Mouse (Mus musculus): ENCODE results near the gene Gsx2. TPM values are rescaled to one million over a fixed set of nuclear protein-coding genes. Genes with fewer than 3 reads are reported as not detected.

Gsx2 gene
- polyA plus RNA-seq, 1 experiment from 2014 or later = not detected

DNA sequence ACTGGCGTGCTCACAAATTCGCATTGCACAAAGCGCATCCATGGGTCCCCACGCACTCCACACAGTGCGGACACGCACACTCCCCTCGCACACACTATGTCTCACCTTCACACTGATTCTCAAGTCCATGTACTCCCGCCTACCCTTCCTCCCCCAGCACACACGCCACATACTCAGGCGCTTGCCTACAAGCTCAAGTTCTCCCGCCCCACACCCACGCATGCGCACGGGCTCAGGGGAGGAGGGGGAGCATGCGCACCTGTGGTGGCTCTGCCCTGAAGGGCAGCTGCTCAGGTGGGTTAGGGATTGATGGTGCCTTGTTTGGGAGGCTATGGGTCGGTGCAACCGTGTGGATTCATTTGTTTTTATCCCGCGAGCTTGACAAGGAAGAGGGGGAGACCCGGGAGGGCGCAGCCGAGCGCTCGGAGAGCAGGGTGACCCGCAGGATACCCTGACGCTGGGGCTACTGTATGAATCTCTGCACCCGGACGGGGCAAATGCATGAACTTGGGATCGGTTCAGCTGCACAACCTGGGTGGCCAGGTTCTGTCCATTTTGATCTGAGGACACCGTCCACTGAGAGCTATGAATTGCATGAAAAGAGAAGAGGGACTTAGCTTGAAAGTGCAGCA lies 8.2 kb upstream of the Gsx2 start:
- peak overlapping the region; percentile 44 for H3K4me3 ChIP-seq
- H3K27ac ChIP-seq = no peak overlapping the region
- H3K4me1 ChIP-seq = peaks cover 24% of the 10 kb centered on the region
- H3K9ac ChIP-seq = peak overlapping the region; percentile 10; the same call in 1 of the 2 replicates
- H3K27me3 ChIP-seq = peaks cover 60% of the 10 kb centered on the region
- ATAC-seq (ENCODE audit: insufficient number of reproducible peaks, low FRiP score, low TSS enrichment, low read depth) = 0 out of 2 replicates have a peak, but pooled peaks have one; percentile 35
- 1% methylated on average over 30 of the region's 30 CpGs for WGBS
- peak overlapping the region; percentile 83 for H3K4me2 ChIP-seq
- no peaks in the 10 kb centered on the region for H3K36me3 ChIP-seq
- no peaks in the 10 kb centered on the region for H3K9me3 ChIP-seq

DNA sequence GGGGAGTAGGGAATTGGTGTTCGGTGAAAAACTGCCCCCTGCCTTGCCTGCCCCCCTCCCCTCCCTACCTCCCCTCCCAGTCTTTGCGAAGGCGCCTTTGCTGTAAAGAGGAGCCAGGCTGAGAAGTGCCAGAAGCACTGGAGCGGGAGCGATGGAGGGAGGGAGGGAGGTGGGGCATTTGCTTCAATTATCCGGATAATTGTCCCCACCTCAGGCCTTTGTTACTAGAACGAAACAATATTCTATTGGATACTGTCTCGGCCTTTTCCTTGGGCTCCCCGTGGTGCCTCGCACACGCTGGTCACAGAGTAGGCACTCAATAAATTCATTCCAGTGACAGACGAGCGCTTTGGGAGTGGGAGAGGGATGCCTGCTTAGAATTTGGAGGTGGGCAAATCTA lies 5.3 kb upstream of the Gsx2 start:
- no peaks in the 10 kb centered on the region for H3K9me3 ChIP-seq
- H3K9ac ChIP-seq = no peak overlapping the region
- 7% methylated on average over 12 of the region's 13 CpGs for WGBS
- H3K27ac ChIP-seq = no peak overlapping the region
- no peak for ATAC-seq (ENCODE audit: insufficient number of reproducible peaks, low FRiP score, low TSS enrichment, low read depth)
- no peaks in the 10 kb centered on the region for H3K36me3 ChIP-seq
- H3K27me3 ChIP-seq = peaks cover 85% of the 10 kb centered on the region
- H3K4me3 ChIP-seq = no peak overlapping the region
- peaks cover 24% of the 10 kb centered on the region for H3K4me1 ChIP-seq
- peak overlapping the region; percentile 12; the same call in 1 of the 2 replicates for H3K4me2 ChIP-seq

DNA sequence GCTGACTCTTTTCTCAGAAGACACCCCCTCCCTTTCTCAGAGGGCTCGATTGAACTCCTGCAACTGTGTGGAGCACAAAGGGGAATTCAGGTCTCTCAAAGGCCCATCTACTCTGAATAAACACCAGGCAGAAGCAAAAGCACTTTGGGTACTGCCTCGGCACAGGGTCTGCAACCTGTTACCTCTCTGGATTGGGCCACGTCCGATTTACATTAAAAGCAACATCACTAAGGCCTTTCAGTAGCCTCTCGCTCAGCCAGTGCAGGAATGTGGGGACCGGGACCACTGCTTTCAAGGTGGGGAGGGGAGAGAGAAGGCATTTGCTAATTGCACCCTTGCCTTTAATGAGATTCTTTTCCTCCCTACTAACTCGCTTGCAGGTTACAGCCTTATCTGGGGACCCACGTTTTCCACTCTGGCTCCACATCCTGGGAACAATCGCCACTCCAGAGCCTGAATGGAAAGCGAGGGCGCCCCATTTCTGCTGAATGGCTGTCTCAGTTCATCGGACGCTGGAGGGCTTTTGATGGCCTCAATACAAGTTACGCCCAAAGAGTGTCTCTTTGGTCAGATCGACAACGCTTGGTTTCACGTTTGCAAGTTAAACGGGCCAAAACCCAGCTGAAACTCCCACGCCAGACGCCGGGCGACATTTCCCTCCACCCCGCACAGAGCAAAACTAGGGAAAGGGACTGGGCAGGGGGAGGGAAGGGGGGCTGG lies 4.6 kb upstream of the Gsx2 start:
- H3K27ac ChIP-seq = no peak overlapping the region
- no peak overlapping the region for H3K4me2 ChIP-seq
- peaks cover 31% of the 10 kb centered on the region for H3K4me1 ChIP-seq
- H3K27me3 ChIP-seq = peaks cover 92% of the 10 kb centered on the region
- H3K4me3 ChIP-seq = peak overlapping the region; percentile 11; the same call in 1 of the 2 replicates
- H3K9ac ChIP-seq = no peak overlapping the region
- H3K36me3 ChIP-seq = no peaks in the 10 kb centered on the region
- no peak for ATAC-seq (ENCODE audit: insufficient number of reproducible peaks, low FRiP score, low TSS enrichment, low read depth)
- H3K9me3 ChIP-seq = no peaks in the 10 kb centered on the region
- 4% methylated on average over 23 of the region's 23 CpGs for WGBS

DNA sequence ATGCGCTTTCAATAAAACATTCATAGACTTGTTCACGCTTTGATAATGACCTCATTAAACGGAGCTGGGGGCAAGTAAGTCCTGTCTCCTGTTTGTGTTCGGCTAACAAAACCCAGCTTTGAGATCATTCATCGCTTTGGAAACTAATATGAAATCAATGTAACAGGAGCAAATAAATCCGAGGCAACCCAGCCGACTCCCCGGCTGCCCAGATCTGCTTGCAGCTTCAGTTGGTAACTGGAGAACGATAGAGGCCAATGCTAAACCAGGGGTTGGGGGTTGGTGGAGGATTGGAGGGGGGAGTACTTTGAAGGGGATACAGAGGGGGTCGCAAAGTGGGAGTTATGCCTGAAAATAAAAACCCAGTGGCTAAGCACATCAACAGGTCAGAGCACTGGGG lies 3.5 kb upstream of the Gsx2 start:
- peaks cover 32% of the 10 kb centered on the region for H3K4me1 ChIP-seq
- H3K9me3 ChIP-seq = no peaks in the 10 kb centered on the region
- H3K9ac ChIP-seq = no peak overlapping the region
- H3K36me3 ChIP-seq = no peaks in the 10 kb centered on the region
- WGBS = 2% methylated on average over 10 of the region's 10 CpGs
- no peak overlapping the region for H3K27ac ChIP-seq
- no peak for ATAC-seq (ENCODE audit: insufficient number of reproducible peaks, low FRiP score, low TSS enrichment, low read depth)
- H3K4me3 ChIP-seq = no peak overlapping the region
- no peak overlapping the region for H3K4me2 ChIP-seq
- H3K27me3 ChIP-seq = peaks cover 98% of the 10 kb centered on the region

DNA sequence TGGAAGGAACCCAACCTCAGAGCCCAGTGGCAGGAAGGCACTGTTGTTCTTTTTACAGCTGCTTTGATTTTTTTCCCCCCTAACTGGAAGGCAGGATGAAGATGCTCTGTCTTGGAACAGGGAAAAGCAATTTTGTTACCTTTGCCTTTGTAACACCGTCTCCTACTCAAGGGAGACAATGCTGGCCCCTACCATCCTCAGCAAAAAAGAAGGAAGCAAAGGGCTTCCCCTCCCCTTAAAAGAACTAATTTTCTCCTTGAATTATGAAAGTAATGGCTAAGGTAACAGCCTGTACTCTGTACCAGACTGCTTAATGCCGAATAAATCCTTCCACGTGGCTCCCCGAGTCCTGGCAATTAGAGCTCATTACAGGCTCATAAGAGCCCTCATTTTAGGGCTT lies 2.9 kb upstream of the Gsx2 start:
- WGBS = 7% methylated on average over 4 of the region's 4 CpGs
- no peak for ATAC-seq (ENCODE audit: insufficient number of reproducible peaks, low FRiP score, low TSS enrichment, low read depth)
- Histone ChIP-seq H3K9me3 (no peaks in the 10 kb centered on the region), H3K4me2 (no peak overlapping the region), H3K4me1 (peaks cover 26% of the 10 kb centered on the region), H3K4me3 (no peak overlapping the region), H3K27me3 (peaks cover 97% of the 10 kb centered on the region), H3K27ac (no peak overlapping the region), H3K36me3 (no peaks in the 10 kb centered on the region), H3K9ac (no peak overlapping the region)

DNA sequence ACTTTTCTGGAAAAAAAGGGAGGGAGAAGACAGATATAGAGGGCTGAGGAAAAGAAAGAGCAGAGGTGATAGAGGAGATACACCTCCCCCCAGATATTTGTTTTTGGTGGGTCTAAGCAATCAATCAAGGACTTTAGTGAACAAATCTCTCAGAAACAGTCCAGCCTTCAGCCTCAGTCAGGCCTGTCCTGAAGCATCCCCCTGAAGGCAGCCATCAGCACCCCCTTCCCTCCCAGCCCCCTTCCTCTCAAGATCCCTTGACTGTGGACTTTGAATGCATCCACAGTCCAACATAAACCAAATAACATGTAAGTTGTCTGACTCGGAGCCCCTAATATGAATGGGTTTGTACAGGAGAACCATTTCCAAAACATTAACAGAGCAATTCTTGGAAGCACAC lies 2.2 kb upstream of the Gsx2 start:
- Histone ChIP-seq H3K4me3 (no peak overlapping the region), H3K9ac (no peak overlapping the region), H3K4me1 (peaks cover 26% of the 10 kb centered on the region), H3K27me3 (peaks cover 96% of the 10 kb centered on the region), H3K27ac (no peak overlapping the region), H3K4me2 (no peak overlapping the region), H3K36me3 (no peaks in the 10 kb centered on the region), H3K9me3 (no peaks in the 10 kb centered on the region)
- no peak for ATAC-seq (ENCODE audit: insufficient number of reproducible peaks, low FRiP score, low TSS enrichment, low read depth)
- 28% methylated on average over 1 of the region's 1 CpGs for WGBS

DNA sequence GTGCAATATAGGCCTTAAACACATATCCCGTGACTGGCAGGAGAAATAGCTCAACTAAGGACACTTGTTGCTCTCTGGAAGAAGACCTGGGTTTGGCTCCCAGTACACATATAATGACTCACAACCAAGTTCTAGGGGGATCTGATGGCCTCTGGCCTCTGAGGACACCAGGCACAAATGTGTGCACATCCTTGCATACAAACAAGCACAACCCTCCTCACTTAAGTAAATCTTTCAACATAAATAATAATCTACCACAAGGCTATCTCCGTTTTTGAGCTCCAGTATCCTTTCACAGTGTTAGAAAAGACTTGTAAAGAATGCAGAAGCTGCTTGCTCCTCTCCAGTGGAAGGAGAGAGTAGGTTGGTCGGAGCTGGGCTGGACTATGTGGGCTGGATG lies 1.7 kb upstream of the Gsx2 start:
- Histone ChIP-seq H3K27me3 (peaks cover 96% of the 10 kb centered on the region), H3K4me1 (peaks cover 26% of the 10 kb centered on the region), H3K4me2 (no peak overlapping the region), H3K27ac (no peak overlapping the region), H3K4me3 (no peak overlapping the region), H3K9ac (no peak overlapping the region), H3K9me3 (no peaks in the 10 kb centered on the region), H3K36me3 (no peaks in the 10 kb centered on the region)
- WGBS = 26% methylated on average over 3 of the region's 3 CpGs
- ATAC-seq (ENCODE audit: insufficient number of reproducible peaks, low FRiP score, low TSS enrichment, low read depth) = no peak

DNA sequence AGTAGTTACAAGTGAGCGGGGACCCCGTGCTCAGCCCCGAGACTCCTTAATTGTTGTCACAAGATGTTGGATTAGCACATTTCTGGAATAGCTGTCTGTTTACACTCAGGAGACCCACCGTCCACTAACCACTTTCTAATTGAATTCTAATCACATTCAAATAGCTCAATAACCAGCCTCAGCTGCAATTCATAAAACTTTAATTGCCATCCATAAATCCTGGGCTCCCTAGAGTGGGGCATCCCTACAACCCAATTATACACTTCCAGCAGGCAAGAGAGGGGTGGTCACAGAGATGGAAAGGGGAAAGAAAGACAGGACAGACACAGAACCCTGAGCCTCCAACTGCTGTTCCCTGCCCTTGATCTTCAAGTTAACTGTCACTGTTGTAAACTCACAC lies 1.3 kb upstream of the Gsx2 start:
- Histone ChIP-seq H3K9ac (no peak overlapping the region), H3K9me3 (no peaks in the 10 kb centered on the region), H3K27me3 (peaks cover 96% of the 10 kb centered on the region), H3K4me1 (peaks cover 26% of the 10 kb centered on the region), H3K36me3 (no peaks in the 10 kb centered on the region), H3K4me3 (no peak overlapping the region), H3K27ac (no peak overlapping the region), H3K4me2 (no peak overlapping the region)
- WGBS = 15% methylated on average over 4 of the region's 4 CpGs
- ATAC-seq (ENCODE audit: insufficient number of reproducible peaks, low FRiP score, low TSS enrichment, low read depth) = no peak

DNA sequence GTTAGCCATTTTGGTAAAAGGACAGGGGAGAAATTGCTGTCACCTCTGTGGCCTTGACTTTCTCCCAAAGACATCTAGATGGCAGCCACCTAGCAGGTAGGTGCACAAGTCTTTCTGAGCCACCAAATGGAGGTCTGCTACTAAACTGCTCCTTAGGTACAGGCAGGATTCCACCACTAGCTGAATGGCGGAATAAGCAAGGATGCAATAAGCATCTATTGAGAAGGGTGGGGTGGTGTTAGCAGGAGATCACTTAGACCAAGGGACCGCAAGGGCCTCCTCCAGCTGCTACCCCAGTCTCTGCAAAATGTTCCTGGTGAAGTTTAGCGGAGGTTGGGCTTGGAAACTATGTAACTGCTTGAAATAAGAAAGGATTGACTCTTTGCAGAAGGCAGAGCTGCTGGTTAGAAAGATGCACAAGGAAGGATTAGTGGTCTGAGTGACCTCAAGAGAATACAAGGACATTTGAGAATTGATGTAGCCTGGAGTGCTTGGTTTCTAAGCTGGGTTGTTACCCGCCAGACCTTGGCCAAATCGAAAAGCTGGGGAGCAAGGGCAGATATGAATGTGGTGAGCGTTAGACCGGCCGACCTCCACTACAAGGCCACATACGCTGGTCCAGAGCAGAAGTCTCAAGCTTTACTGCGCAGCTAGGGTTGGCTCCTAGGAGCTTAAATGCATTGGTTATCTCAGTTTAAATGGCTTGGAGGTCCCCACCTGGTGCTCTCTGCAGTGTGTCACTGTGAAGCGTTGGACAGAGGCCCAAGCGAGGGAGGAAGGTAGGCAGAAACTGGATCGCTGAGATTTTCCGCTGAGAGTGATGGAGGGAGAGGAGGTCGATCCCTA lies 641 bp upstream of the Gsx2 start:
- no peak overlapping the region for H3K27ac ChIP-seq
- H3K4me2 ChIP-seq = peak overlapping the region; percentile 48; the same call in 1 of the 2 replicates
- peak overlapping the region; percentile 30 for H3K4me3 ChIP-seq
- peaks cover 26% of the 10 kb centered on the region for H3K4me1 ChIP-seq
- peaks cover 96% of the 10 kb centered on the region for H3K27me3 ChIP-seq
- no peaks in the 10 kb centered on the region for H3K36me3 ChIP-seq
- no peak overlapping the region for H3K9ac ChIP-seq
- no peak for ATAC-seq (ENCODE audit: insufficient number of reproducible peaks, low FRiP score, low TSS enrichment, low read depth)
- WGBS = 17% methylated on average over 15 of the region's 15 CpGs
- no peaks in the 10 kb centered on the region for H3K9me3 ChIP-seq

DNA sequence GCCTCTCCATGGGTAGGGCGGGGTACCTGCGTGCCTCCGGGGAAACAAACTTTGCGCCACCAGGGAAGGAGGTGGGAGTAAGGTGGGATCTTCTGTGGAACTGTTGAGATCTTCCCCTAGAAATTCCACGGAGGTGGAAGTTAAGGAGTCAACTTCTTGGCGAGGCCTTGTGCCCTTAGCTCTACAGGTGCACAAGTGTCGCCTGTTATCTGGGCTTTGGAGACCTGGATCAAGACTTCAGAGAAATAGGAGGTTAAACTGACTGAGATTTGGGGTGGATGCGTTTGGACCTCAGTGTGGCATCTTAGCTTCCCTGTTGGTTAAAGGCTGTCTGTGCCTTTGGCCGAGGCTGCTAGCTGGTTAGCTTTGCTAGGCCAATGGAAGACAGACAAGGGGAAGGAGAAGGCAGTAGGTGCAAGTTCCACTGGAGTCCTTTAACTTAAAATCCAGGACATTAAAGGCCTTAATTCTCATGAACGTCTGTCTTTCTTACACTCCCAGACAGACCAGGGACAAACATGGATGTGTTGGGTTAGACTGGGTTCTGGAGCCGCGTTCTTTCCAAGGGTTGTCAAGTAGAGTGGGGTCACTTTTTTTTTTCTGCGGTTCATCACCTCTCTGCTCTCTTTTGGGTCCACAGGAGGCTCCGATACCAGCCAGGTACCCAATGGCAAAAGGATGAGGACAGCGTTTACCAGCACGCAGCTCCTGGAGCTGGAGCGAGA lies 1.1 kb downstream of the Gsx2 start:
- peaks cover 13% of the 10 kb centered on the region for H3K4me1 ChIP-seq
- no peaks in the 10 kb centered on the region for H3K9me3 ChIP-seq
- WGBS = 3% methylated on average over 17 of the region's 17 CpGs
- H3K27me3 ChIP-seq = peaks cover 98% of the 10 kb centered on the region
- H3K9ac ChIP-seq = no peak overlapping the region
- peak overlapping the region; percentile 30 for H3K4me3 ChIP-seq
- peak overlapping the region; percentile 48 for H3K4me2 ChIP-seq
- no peak overlapping the region for H3K27ac ChIP-seq
- no peak for ATAC-seq (ENCODE audit: insufficient number of reproducible peaks, low FRiP score, low TSS enrichment, low read depth)
- H3K36me3 ChIP-seq = no peaks in the 10 kb centered on the region

DNA sequence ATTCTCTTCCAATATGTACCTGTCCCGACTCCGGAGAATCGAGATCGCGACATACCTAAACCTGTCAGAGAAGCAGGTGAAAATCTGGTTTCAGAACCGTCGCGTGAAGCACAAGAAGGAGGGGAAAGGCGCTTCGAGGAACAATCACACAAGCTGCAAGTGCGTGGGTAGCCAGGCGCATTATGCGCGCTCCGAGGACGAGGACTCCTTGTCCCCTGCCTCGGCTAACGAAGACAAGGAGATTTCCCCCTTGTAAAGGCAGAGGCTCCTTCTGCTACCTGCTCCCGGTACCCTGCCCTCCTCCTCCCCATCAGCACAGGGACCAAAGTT lies 1.6 kb downstream of the Gsx2 start:
- Histone ChIP-seq H3K4me2 (no peak overlapping the region), H3K4me1 (peaks cover 13% of the 10 kb centered on the region), H3K9ac (no peak overlapping the region), H3K4me3 (no peak overlapping the region), H3K27ac (no peak overlapping the region), H3K9me3 (no peaks in the 10 kb centered on the region), H3K36me3 (no peaks in the 10 kb centered on the region), H3K27me3 (peaks cover 97% of the 10 kb centered on the region)
- no peak for ATAC-seq (ENCODE audit: insufficient number of reproducible peaks, low FRiP score, low TSS enrichment, low read depth)
- under 1% methylated on average over 19 of the region's 19 CpGs for WGBS
